Mouse (Mus musculus) erythroid progenitor cell, adult 5-6 weeks (primary cell): ENCODE measurements around the gene Gamt. TPM values are rescaled to one million over a fixed set of nuclear protein-coding genes. Genes with fewer than 3 reads are reported as not detected.

Source experiments
- ATAC-seq: replicated peaks from 2 replicates; pipeline ENCODE4 v1.8.0; 2016; ENCODE audit warnings: moderate number of reproducible peaks, mild to moderate bottlenecking, moderate TSS enrichment, inconsistent platforms; ENCODE audit not compliant: poor library complexity, low FRiP score, severe bottlenecking
- total RNA-seq, 2 experiments: library from RNA; stranded (forward) in 1 of 2; stranded (reverse) in 1 of 2; fragments of 150-400 nt in 1 of 2; fragments of 186-747, 209-891 nt in 1 of 2; gene quantifications; 2 replicates each; pipeline versions ENCODE4 v1.2.3 to v1.2.4; 2015 to 2017; ENCODE audit warnings: low replicate concordance in 2 of 2

Gamt gene
- 1.4 TPM in 1 of 2 replicates, not detected in the other for total RNA-seq (2015; ENCODE audit: low replicate concordance)
- not detected in 2 replicates for total RNA-seq (2017; ENCODE audit: low replicate concordance)

- ATAC-seq = peak; percentile 72
Observed at GRCm38 (mm10) chr10:80260642-80261584, at the start of gene Gamt, which contains the start of gene Dazap1. Gene Gamt, minus strand, starts transcription at chr10:80261012. Gene Dazap1, plus strand, starts transcription at chr10:80261486.

DNA sequence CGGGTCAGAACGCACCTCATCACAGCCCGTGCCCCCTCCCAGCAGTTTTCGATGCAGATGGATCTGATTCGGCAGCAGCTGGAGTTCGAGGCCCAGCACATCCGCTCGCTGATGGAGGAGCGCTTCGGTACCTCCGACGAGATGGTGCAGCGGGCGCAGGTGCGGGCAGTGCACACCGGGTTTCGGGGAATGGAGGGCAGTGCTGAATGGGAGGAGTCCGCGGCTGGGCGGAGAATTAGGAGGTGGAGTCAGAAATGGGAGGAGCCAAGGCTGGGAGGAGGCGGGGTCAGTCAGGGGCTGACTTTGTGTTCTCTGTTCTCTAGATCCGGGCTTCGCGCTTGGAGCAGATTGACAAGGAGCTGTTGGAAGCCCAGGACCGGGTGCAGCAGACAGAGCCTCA, 44.0 kb upstream of the Gamt start:
- peak; percentile 44; the same call in 1 of the 2 replicates for ATAC-seq

GRCm38 (mm10) chr10:80304458-80304857, 43.6 kb upstream of the Gamt start:
- no peak for ATAC-seq

DNA sequence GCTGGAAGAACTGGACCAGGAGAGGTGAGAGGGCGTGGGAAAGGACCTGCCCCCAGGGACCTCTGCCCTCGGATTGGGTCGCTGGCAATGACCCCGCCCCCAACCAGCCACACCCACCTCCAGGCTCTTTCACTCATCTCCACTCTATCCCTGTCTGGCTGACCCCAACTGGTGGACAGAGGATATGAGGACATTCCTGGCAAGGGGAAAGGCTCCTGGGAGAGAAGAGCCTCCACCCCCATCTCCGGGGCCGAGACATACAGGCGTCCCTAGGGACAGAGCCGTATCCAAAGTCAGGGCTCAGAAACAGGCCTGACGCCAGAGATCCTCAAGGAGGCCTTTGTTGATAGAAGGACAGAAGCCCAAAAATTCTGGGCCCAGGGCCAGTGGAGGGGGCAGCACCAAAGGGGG, 41.7 kb upstream of the Gamt start:
- no peak for ATAC-seq

DNA sequence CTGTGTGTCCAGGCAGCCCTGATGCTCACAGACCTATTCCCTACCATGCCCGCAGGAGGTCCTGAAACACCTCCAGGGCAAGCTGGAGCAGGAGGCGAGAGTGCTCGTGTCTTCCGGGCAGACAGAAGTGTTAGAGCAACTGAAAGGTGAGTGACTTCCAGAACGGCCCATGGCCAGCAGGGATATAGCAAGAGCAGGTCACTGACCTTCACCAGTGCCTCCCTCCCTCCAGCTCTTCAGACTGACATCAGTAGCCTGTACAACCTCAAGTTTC, 41.2 kb upstream of the Gamt start:
- ATAC-seq = no peak

DNA sequence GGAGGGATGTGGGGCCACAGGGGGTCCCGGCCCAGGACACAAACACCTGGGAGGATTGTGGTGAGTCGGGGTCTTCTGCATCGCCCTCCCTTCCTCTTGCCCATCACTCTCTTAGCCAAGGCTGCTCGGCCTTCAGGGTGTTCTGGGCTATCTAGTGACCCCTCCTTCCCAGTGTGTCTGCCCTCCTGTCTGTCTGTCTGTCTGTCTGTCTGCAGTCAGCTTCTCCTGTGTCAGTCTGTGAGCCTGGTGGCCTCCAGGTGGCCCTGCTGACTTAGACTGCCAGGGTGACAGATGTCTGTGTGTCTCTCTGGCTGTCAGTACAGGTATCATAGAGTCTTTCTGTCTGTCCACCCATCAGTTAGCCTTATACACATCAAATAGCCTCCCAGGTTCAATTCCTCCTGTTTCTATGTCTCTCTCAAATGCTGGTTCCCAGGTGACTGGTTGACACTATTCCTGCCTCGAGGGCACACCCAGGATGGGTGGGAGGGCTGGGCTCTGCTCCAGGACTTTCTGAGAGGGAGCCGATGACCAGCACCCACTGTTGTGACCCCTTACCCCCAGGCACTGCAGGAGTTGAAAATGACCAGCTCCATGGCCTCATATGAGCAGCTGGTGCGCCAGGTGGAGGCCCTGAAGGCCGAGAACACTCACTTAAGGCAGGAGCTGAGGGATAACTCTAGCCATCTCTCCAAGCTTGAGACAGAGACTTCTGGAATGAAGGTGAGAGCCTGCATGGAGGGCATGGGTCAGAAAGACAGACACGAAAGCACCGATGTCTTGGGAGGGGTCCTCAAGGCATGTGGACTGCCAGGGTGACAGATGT, 40.7 kb upstream of the Gamt start:
- no peak for ATAC-seq

- no peak for ATAC-seq
Observed at GRCm38 (mm10) chr10:80300672-80301181, 39.9 kb upstream of the Gamt start.

GRCm38 (mm10) chr10:80299824-80300223, 39.0 kb upstream of the Gamt start:
- no peak for ATAC-seq

GRCm38 (mm10) chr10:80299301-80299700, 38.5 kb upstream of the Gamt start:
- ATAC-seq = no peak

GRCm38 (mm10) chr10:80298571-80299281, 37.9 kb upstream of the Gamt start:
- no peak for ATAC-seq

DNA sequence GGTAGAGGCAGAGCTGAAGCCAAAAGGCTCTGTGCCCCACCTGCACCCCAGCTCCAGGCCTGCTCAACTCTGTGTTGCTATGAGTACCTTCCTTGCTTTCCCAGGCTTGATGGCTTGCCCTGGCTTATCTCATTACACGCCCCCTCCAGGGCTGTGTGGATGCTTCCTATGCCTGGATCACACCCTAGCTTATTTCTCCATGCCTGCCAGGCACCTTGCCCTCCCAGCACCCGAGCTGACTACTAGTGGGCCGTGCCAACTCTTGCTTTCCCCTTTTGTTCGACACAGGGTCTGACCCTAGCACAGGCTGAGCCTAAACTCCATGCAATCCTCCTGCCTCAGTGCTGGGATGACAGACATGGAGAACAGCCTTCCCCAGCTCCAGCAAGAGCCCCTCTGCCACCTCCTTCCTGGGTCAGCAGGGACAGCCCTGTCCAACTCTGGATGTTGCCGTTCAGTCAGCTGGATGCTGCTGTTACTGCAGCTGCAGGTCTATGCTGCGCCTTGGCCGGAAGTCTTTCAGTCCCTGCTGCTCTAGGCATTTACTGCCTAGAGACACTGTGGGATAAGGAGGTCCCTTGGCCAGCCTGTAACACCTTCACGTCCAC, 36.8 kb upstream of the Gamt start:
- no peak for ATAC-seq

DNA sequence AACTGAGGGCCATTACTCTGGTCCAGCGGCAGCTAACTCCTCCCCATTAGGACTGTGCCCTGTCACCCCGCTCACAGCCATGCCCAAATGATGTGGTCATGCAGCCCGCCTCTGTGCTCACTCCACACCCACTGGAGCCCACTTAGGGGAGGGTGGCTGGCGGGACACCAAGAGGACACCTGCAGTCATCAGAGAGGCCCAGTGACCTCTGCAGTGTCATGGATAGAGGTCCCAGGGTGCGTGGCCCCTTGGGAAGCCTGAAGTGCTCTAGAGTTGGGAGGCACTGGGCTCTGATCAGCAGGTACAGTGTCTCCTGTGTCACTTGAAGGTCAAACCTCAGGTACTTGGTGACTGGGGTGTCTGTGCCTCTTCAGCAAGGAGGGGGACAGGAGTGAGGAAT, 36.0 kb upstream of the Gamt start:
- no peak for ATAC-seq

- ATAC-seq = peak; percentile 55
Observed at GRCm38 (mm10) chr10:80295618-80296425, 35.0 kb upstream of the Gamt start, which contains the start of gene Apc2. Gene Apc2, plus strand, starts transcription at chr10:80295977.

DNA sequence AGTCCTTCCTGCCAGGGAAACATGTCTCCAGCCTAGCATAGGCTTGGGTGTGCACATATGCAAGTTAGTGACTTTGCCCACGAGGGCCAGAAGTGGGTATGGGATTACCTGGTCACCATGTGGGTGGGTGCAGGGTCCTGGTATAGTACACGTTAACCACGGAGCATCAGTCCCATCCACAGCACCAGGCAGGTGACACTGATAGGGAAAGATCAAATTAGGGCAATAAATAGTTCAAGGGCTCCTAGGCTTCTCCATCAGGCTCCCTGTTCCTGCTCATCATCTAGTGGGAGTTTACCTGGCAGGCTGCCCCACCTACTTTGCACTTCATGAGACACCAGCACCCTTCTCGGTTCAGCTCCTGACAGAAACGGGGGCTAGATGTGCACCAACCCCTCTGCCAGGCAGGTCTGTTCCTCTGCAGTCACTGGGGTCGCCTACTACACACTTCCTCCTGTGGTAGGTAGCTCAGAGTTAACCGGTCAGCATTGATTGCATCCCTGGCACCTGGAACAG, 34.0 kb upstream of the Gamt start:
- ATAC-seq = no peak

DNA sequence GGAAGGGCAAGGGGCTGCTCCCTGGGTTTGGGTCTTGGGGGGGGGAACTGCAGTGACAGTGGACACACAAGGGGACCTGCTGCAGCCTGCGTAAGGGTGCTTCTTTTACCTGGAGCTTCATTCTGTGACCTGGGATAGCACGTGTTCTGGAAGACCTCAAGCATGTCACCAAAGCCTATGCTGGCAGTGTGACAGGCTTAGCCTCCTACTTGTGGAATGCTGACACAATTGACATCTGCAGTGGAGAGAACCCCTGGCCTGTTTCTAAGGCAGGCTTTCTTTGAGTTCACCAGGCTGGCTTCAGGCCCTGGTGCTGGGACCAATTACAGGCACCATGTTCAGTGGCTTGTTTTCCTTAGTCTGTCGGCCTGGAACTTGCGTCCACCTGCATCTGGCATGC, 33.5 kb upstream of the Gamt start:
- ATAC-seq = no peak

GRCm38 (mm10) chr10:80293325-80293724, 32.5 kb upstream of the Gamt start:
- ATAC-seq = no peak

- peak; percentile 92 for ATAC-seq
Observed at GRCm38 (mm10) chr10:80292251-80293146, 31.7 kb upstream of the Gamt start, which contains the start of gene Rps15. Gene Rps15, plus strand, starts transcription at chr10:80292453.
